Mouse (Mus musculus): ENCODE data around the gene Pde1b. TPM values are rescaled to one million over a fixed set of nuclear protein-coding genes. Genes with fewer than 3 reads are reported as not detected.
A peak's percentile ranks its signal among the peaks of the same experiment; 100 is the strongest.

Gene Pde1b
- total RNA-seq, 2 experiments from 2014 or later = 1.3 to 3.6 TPM

DNA sequence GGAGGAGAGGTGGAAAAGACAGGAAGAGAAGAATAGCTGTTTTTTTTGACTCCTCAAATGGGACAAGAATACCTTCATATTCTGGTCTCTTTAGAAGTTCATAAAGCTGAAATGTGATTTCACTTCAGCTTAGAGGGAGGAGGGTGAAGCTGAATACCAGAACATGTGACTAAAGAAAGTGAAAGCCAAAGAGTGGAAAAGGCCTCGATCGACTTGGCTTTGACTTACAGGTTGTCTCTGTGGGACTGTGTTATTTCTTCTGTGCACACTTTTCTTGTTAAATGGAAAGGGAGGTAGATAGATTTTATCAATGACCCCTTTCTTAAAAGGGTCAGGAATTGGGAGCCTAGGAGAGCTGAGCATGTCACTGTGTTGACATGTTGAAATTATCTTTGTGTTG is 1.6 kb upstream of the Pde1b start:
- no peak for ATAC-seq (replicated peaks; ENCODE audit: low FRiP score, low TSS enrichment, poor library complexity, severe bottlenecking)

DNA sequence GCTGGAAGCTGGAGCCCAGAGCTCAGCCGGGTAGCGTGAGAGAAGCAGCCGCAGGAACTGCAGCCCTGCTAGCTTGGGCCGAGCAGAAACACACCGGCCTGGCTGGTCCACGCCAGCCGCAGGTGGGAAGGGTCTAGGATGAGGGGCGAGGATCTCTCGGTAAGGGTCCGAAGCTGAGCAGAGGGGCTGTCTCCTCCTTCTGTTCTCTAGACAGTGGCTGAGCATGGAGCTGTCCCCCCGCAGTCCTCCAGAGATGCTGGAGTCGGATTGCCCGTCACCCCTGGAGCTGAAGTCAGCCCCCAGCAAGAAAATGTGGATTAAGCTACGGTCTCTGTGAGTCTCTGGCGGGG is 392 bp downstream of the Pde1b start:
- ATAC-seq (replicated peaks; ENCODE audit: low FRiP score, low TSS enrichment, poor library complexity, severe bottlenecking) = no peak

DNA sequence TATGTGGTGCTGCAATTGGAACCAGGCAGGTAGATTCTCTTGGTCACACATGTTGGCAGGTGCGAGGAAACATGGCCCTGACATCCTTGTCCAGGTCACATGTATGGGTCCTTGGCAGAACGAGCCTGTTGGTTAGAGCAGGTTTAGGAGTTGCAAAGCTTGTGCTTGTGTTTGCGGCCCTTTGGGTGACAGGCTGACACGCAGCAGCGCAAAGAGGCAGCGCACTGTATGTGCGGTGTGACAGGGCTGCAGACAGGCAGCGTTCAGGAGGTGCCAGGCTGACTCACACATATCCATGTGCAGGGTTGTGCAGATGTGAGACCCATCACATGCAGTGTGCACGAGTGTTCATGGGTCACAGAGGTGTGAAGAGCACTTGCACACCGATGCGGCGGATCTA is 826 bp downstream of the Pde1b start:
- ATAC-seq (replicated peaks; ENCODE audit: low FRiP score, low TSS enrichment, poor library complexity, severe bottlenecking) = no peak

DNA sequence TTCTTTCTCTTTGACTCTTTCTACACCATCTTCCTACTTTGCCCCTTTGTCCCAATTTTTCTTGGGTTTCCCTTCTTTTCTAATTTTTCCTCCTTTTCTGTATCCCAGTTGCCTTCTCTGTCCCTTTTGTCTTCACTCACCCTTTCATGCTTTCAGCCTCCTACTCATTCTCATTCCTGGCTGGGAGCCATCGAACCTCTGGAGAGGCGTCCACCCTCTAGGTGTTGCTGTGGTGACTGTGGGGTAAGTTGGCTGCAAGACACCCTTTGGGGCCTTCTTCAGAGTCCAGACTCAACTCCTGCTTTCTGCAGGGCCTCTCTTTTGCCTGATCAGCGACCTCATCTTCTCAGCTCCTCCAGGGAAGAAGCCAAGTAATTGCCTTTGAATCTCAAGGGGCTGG is 6.5 kb downstream of the Pde1b start:
- ATAC-seq (replicated peaks; ENCODE audit: low FRiP score, low TSS enrichment, poor library complexity, severe bottlenecking) = no peak

DNA sequence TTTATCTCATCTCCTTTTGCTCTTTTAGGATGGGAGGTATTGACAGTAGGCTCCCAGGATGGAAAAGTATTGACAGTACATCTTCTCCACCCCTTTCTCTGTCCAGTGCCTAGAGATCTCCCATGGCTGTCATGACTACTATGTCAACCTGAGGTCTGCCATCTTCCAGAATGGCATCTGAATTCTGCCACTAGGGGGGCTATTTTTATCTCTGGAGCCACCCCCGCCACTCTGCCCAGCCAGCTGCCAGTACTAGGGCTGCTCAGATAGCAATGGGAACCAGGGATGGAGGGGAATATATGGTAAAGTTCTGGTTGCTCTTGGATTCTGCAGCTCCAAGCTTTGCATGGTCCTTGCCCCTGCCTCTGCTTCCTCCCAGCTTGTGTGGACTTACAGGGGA is 8.8 kb downstream of the Pde1b start:
- no peak for ATAC-seq (replicated peaks; ENCODE audit: low FRiP score, low TSS enrichment, poor library complexity, severe bottlenecking)

DNA sequence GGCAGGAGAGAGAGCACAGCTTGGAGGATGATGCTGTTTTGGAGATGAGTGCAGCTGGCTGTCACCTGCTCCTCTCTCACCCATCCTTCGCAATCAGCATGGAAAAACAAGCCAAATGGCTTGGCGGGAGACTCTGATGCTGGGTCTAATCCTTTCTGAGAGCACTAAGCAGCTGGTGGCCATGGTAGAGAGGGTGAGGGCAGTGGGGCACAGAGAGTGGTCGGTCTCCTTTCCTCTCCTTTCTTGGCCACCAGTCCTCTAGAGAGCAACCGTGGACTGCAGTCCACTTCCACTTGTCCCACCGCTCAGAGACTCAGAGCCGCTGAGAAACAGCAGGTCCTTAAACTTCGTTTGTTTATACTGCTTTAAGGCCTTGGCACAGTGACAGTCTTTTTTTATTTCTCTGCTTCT is 10.8 kb downstream of the Pde1b start:
- ATAC-seq (replicated peaks; ENCODE audit: low FRiP score, low TSS enrichment, poor library complexity, severe bottlenecking) = 0 out of 2 replicates have a peak, but pooled peaks have one; percentile 13

DNA sequence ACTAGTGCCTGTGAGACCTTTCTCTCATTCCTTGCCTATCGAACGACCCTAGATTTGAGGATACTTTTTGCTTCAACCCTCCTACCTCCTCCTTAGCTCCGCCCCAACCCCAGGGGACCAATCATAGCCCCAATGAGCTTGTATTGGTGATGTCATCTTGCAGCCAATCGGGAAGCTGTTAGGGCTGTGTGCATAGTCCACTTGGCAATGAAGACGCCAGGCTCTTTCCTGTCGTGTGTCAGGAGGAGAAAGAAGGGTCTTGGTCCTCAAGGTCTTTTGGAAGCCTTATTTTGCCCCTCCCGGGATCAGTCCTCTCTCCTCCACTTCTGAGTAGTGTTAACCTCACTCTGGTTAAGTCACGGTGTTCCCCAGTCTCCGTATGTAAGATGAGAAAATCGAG is 11.3 kb downstream of the Pde1b start:
- peak; percentile 97 for ATAC-seq (replicated peaks; ENCODE audit: low FRiP score, low TSS enrichment, poor library complexity, severe bottlenecking)

DNA sequence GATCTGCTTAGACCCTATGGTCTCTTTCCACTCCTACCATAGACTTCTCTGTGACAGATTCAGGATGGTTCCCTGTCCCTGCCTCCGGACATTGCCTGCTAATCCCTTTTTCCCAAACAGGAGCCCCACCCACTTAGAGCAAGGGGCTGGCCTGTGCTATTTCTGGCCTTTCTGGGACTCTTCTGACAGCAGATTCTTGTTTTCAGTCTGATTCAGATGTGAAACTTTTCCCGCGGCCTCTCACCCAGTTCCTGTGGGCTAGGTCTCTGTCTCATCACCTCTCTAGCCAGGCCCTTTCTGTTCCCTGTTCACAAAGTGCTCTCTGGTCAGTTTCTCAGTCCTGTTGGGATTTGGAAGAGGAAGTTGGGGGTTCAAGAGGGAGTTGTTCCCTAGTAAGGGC is 12.1 kb downstream of the Pde1b start:
- no peak for ATAC-seq (replicated peaks; ENCODE audit: low FRiP score, low TSS enrichment, poor library complexity, severe bottlenecking)

DNA sequence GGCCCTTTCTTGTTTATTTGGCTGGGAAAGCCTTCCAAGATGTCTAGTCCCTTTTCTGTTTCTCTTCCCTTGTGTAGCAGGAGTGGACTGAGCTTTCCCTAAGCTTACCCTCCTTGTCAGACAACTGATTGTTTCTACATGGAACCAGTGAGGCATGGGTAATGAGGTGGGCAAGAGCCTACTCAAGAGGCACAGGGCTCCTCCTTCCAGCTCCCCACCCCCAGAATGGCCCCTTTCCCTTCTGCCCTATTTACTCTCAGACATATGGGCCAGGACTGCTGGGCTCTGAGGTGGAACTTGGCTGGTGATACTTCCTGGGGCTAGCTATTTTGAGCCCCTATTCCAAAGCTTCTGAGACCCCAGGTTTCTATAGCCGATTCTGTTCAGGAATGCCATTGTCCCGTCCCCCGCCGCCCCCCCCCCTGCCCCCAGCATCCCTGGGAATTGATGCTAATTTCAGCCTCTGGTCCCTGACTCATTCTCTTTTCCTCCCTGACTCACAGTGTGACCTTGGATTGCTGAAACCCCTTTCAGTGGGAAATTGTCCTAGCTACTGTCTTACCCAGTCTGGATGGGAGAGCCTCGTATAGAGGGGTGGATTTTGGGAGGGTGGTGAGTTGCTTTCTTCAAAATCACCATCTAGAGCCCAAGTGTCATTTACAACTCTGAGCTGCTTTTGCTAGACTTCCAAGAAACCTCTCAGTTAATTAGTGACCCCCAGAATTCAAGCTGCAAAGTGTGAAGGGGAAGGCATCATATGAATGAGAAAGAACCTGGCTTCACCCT is 16.0 kb downstream of the Pde1b start:
- ATAC-seq (replicated peaks; ENCODE audit: low FRiP score, low TSS enrichment, poor library complexity, severe bottlenecking) = no peak

DNA sequence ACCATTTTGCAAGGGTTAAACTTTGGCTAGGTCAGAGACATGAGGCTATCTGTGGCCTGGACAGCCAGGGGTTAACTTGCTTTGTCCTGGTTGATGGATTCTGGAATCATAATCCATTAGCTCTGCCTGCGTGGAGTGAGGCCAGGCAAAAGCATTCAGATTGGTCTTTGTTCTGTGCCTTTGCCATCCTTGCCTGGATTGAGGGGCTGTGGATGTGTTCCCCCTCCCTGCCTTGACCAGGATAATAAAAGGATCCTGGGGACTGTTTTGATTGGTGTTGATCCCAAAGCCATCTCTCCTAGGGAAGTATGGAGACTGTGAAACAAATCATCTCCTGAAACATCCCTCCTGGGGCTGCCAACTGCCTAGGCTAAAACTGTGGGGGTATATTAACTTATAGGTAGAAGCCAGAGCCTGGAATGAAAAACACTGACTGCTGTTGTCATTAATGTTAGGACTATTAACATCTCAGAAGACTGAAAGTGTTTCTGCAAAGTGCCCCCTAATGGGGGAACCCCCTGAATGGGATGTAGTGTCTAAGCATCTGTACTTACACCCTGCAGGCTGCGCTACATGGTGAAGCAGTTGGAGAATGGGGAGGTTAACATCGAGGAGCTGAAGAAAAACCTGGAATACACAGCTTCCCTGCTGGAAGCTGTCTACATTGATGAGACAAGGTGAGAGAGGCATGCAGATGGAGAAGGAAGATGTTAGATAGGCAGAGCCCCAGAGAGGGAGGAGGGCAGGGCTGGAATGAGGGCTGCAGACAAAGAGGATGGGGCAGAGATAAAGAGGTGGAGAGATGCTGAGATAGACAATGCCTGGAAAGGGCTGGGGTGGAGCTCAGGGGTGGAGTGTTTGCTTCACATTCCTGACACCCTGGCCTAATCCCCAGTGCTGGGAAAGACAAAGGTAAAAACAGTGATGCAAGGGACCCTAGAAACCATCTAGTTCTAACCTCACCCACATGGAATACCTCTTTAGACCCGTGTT is 16.8 kb downstream of the Pde1b start:
- no peak for ATAC-seq (replicated peaks; ENCODE audit: low FRiP score, low TSS enrichment, poor library complexity, severe bottlenecking)

DNA sequence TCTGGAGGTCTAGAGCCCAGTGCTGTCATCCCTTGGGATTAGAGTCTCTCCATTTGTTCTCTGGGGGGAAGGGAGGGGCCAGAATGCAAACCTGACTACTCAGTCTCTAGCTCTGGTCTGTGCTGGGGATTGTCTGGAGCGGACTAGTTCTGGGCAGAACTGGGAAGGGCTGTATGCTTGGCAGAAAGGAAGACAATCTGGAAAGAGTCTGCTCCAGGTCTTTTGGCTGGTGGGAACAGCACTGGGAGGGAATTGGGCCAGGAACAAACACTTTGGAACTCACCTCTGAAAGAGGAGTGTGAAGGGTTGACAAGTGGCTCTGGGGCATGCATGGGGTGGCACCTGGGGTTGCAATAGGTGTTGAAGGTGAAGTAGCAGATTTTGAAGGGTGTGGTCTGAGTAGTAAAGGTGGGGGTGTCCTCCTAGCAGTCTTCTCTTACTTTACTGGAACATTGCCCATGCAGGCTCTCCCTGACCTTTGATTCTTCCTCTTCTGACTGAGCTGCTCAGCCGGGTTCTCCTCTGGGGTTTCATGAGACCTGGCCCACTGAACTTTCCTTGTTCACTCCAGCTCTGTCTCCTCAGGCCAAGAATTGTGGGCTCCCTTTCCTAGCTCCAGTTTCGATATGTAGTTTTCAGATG is 19.7 kb downstream of the Pde1b start:
- ATAC-seq (replicated peaks; ENCODE audit: low FRiP score, low TSS enrichment, poor library complexity, severe bottlenecking) = no peak

DNA sequence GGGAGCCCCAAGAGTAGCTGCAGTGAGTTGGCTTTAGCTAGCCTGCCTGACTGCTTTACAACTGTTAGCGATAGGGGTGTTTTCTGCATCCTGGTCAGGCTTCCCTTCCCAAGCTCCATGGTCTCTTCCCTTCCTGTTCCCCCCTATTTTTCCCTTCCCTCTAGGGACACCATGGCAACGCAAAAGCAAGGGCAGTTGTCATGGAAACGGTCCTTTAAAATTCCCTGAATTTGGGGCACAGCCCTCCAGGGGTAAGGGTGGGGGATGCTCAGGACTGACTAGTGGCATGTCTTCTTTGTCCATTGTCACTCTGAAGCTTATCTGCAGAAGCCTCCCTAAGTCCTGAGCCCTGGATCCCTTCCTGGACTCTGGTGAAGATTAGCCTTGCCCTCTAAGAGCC is 20.3 kb downstream of the Pde1b start:
- ATAC-seq (replicated peaks; ENCODE audit: low FRiP score, low TSS enrichment, poor library complexity, severe bottlenecking) = no peak

DNA sequence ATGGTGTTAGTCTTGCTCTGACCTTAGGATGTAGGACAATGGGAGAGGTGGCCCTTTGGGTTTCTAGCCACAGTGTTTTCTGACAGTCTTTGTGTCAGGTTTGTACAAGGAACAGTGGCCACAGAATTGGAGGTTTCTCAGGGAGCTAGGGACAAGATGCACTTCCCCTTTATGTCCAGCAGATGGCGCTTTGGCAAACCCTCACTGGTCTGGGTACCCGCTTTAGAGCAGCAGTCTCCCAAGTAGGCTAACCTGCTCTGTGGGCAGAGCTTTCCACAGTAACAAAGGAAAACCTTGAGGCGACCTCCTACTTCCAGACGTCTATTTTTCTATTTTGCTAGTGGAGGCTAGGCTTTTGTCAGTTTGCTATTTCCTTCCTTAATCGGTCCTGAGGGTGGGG is 27.5 kb downstream of the Pde1b start:
- ATAC-seq (replicated peaks; ENCODE audit: low FRiP score, low TSS enrichment, poor library complexity, severe bottlenecking) = peak; percentile 82

DNA sequence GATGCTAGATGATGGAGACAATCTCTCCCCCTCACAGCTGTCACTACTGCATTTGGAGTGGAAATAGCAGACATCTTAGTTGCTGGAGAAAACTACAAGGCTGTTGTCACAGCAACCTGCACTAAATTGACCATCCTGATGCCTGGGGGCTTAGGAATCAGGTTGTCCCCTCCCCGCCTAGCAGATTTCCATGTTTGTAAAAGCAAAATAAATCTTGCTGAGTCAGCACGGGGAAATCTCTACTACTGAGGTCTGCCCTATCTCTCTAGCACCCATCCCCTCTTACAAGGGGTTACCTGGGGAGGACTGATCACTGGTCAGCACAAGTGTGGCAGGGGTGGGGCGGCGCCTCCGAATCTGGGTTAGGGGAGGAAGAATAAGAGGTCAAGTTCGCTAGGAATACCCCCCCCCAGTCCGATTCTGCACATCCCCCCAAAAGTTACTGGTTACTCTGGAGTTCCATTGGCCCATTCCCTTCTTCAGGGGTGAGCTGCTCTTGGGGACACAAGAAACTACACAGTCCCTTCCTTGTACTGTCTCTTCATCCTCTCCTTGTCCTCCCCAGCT is 31.3 kb downstream of the Pde1b start:
- no peak for ATAC-seq (replicated peaks; ENCODE audit: low FRiP score, low TSS enrichment, poor library complexity, severe bottlenecking)

DNA sequence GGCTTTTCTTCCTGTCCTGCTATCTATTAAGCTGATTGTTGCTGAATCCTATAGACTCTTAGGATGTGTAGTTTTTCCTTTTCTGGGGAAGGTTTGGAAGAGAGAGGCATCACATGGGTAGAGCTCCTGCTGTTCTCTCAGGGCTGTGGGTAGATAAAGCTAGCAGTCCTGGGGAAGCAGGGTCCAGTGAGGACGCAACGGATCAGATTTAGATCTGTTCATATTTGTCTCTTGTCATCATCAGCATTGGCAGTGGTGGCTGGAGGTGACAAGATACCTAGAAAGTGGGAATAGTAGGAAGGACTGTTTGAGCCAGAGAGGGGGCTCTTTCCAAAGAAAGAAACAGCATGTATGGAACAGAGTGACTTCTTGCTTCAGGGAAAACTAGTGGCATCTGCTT is 32.2 kb downstream of the Pde1b start:
- no peak for ATAC-seq (replicated peaks; ENCODE audit: low FRiP score, low TSS enrichment, poor library complexity, severe bottlenecking)

DNA sequence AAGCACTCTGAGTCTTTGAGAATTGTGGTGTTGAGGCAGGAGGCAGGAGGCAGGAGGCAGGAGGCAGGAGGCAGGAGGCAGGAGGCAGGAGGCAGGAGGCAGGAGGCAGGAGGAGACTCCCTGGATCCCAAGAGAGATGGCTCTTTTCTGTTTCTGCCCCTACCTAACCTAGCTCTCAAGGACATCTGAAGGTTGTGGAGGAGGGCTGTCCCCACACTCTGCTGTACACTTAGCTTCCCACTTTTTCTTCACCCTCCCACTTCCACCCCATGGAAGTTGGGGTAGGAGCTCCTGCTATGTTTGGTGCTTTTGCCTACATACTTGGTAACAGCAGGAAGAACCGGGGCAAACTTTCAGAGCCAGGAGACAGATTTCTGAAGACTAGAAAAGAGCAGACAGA is 33.0 kb downstream of the Pde1b start:
- ATAC-seq (replicated peaks; ENCODE audit: low FRiP score, low TSS enrichment, poor library complexity, severe bottlenecking) = no peak

DNA sequence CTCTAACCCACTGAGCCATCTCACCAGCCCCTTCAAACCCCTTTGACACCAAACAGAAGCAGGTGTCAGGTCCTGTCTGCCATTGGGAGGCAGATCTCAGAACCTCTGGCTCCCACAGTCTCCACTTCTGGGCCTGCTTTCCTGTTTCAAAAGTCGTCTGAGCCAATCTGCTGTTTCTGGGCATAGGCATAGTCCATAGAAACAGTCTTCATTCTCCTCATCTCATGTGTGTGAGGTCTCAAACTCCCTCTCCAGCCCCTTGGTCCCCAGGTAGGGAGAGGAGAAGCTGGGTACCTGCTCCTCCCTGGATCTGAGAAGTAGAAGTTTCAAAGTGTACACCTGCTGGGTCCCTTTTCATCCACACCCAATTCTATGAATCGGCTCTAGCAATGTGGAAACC is 33.6 kb downstream of the Pde1b start:
- ATAC-seq (replicated peaks; ENCODE audit: low FRiP score, low TSS enrichment, poor library complexity, severe bottlenecking) = no peak

DNA sequence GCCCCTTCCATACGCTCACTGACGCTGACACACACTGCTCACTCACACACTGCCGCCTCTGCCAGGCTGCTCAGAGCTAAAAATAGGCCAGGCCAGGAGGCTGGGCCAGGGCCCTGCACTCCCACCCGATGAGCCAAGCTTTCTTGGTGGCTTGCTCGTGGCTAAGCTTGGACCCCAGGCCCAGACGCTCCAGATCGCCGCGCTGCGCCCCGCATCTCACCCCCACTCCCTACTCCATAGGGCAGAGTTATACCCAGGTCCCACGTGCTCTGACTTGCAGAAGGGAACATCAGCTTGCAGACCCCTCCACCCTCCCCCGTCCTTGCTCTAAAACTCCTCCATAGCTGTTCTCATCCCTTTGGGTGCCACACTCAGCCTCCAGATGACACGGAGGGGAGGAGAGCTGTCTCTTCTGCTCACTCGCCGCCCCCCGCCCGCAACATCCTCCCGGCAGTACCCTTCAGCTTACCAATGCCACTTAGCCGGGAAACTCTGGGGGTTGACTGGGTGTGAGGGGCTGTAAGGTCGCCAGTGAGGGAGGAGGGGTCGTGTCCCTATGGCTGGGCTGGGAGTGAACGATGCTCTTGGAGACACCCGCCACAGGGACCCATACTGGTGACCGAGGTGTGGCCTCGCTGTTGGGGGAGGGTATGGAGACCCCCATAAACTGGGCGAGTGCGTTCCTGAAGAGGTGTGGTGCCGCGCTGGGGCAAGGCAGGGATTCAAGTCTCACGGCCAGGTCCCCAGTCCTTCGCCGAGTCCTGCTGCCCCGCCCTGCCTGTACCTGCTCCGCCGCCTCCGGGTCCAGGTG is 34.4 kb downstream of the Pde1b start:
- no peak for ATAC-seq (replicated peaks; ENCODE audit: low FRiP score, low TSS enrichment, poor library complexity, severe bottlenecking)

DNA sequence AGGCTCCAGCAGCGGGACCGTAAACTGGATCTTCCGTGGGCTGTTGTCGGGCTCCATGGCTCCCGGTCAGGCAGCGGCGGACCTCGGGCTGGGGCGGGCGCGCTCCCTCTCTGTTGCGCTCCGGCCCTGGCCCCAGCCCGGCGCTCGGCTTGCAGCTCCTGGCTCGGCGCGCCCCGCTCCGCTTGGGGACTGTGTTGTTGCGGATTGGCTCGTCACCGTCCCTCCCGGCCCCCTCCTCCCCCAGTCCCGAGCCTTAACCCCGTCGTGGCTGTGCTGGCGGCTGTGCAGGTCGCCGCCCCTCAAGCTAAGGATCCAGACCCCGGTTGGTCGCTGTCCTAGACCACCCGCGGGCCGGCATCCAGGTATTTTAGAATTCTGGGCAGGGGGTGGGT is 35.0 kb downstream of the Pde1b start, which contains the start of gene Ppp1r1a:
Ppp1r1a (minus strand) TSS at position 182 of the 392 bp plus-strand sequence.
- ATAC-seq (replicated peaks; ENCODE audit: low FRiP score, low TSS enrichment, poor library complexity, severe bottlenecking) = no peak

Data from megakaryocyte-erythroid progenitor cell, adult 5-6 weeks (primary cell).